Mouse (Mus musculus): ENCODE results near the gene Raet1e. TPM values are rescaled to one million over a fixed set of nuclear protein-coding genes. Genes with fewer than 3 reads are reported as not detected.
"Not testable (repeated sequence)": the region's sequence is repeated elsewhere in the genome, so short reads cannot be mapped to it uniquely, and the experiment has no call there.

Raet1e gene
- polyA plus RNA-seq, 1 experiment from 2014 or later: 0.81 TPM

- 62% methylated on average over 5 of the region's 5 CpGs for WGBS
- peak overlapping the region; percentile 15; the same call in 1 of the 2 replicates for H3K4me2 ChIP-seq
- H3K4me3 ChIP-seq; H3K27me3 ChIP-seq (replicated peaks); H3K27ac ChIP-seq; ATAC-seq (replicated peaks); H3K9ac ChIP-seq; H3K4me1 ChIP-seq; H3K36me3 ChIP-seq (replicated peaks); H3K9me3 ChIP-seq: not testable (repeated sequence)
Measured at GRCm38 (mm10) chr10:22172431-22173334, 14.3 kb downstream of the Raet1e start.

- H3K4me3 ChIP-seq; H3K27ac ChIP-seq; H3K27me3 ChIP-seq (replicated peaks); H3K4me1 ChIP-seq; H3K9me3 ChIP-seq; H3K9ac ChIP-seq; H3K36me3 ChIP-seq (replicated peaks): not testable (repeated sequence)
- ATAC-seq (replicated peaks): 0 out of 2 replicates have a peak, but pooled peaks have one; percentile 54
- WGBS: 17% methylated on average over 11 of the region's 17 CpGs
- H3K4me2 ChIP-seq: peak overlapping the region; percentile 15; the same call in 1 of the 2 replicates
Measured at GRCm38 (mm10) chr10:22173335-22174189, 15.2 kb downstream of the Raet1e start.

- 90% methylated on average over 2 of the region's 2 CpGs for WGBS
Measured at GRCm38 (mm10) chr10:22174190-22174487, 15.8 kb downstream of the Raet1e start.

GRCm38 (mm10) chr10:22176515-22176914, 18.1 kb downstream of the Raet1e start:
- not testable (repeated sequence) for H3K9me3 ChIP-seq; H3K4me1 ChIP-seq; H3K9ac ChIP-seq; H3K36me3 ChIP-seq (replicated peaks); ATAC-seq (replicated peaks); H3K4me2 ChIP-seq; H3K4me3 ChIP-seq; H3K27me3 ChIP-seq (replicated peaks); H3K27ac ChIP-seq
- WGBS: 92% methylated on average over 2 of the region's 2 CpGs

More at GRCm38 (mm10) chr10:22174190-22174487, 15.8 kb downstream of the Raet1e start:
- not testable (repeated sequence) for H3K4me1 ChIP-seq; H3K9ac ChIP-seq; H3K27me3 ChIP-seq (replicated peaks); H3K27ac ChIP-seq; H3K4me2 ChIP-seq; H3K9me3 ChIP-seq; H3K36me3 ChIP-seq (replicated peaks); H3K4me3 ChIP-seq; ATAC-seq (replicated peaks)

DNA sequence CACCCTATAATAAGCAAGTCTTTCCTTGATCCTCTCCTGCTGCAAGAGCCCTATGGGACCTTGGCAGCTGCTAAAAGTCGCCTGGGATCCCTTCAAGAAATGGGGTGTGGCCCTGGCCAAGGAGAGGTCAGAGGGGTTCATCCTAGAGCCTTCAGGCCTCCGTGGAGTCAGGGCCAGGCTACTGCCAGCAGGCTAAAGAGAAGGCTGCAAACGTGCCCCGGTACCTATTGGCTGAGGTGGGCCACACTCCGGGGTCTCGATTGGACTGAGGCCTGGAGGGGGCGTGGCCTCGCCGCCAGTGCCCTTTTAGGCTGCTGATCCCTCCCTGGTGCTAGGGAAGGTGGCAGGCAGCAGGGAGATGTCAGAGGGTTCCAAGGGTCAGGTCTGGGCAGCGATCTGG, 32.7 kb downstream of the Raet1e start:
- not testable (repeated sequence) for H3K4me1 ChIP-seq; H3K27ac ChIP-seq; H3K36me3 ChIP-seq (replicated peaks); H3K9me3 ChIP-seq; H3K4me3 ChIP-seq; H3K9ac ChIP-seq; H3K27me3 ChIP-seq (replicated peaks)
- peak overlapping the region; percentile 31; the same call in 1 of the 2 replicates for H3K4me2 ChIP-seq
- peak; percentile 88 for ATAC-seq (replicated peaks)
- 7% methylated on average over 6 of the region's 10 CpGs for WGBS

DNA sequence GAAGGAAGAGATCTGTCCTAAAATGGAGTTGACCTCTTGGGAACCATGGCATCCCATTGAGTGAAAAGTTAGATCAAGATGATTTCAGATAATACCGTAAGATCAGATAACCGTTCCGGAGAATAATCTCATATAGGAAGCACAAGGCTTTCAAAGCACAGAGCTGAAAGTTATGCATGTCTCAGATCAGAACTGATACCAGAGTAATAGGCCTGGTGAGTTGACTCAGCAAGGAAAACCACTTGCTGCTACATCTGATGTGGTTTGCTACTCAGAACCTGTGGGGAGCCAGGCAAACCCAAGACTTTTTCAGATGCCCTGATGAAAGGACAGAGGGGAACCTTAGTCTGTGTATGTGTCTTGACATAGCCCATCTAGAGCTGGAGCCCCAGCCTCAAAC, 43.0 kb downstream of the Raet1e start:
- H3K27ac ChIP-seq; H3K36me3 ChIP-seq (replicated peaks); H3K4me3 ChIP-seq; H3K4me1 ChIP-seq; H3K27me3 ChIP-seq (replicated peaks); H3K9me3 ChIP-seq; ATAC-seq (replicated peaks); H3K4me2 ChIP-seq; H3K9ac ChIP-seq: not testable (repeated sequence)
- WGBS: 100% methylated on average over 2 of the region's 3 CpGs

GRCm38 (mm10) chr10:22202784-22203583, 44.6 kb downstream of the Raet1e start:
- not testable (repeated sequence) for H3K9ac ChIP-seq; H3K4me3 ChIP-seq; H3K9me3 ChIP-seq; H3K4me1 ChIP-seq; H3K27me3 ChIP-seq (replicated peaks); H3K27ac ChIP-seq; H3K4me2 ChIP-seq; H3K36me3 ChIP-seq (replicated peaks)
- peak; percentile 77; the same call in 1 of the 2 replicates for ATAC-seq (replicated peaks)
- no CpG with 5 or more reads among the region's 2 CpGs for WGBS

GRCm38 (mm10) chr10:22206443-22206842, 48.1 kb downstream of the Raet1e start:
- H3K27me3 ChIP-seq (replicated peaks); H3K36me3 ChIP-seq (replicated peaks); H3K4me3 ChIP-seq; H3K9me3 ChIP-seq; ATAC-seq (replicated peaks); H3K4me1 ChIP-seq; H3K27ac ChIP-seq; H3K4me2 ChIP-seq; H3K9ac ChIP-seq: not testable (repeated sequence)
- 53% methylated on average over 1 of the region's 1 CpGs for WGBS

DNA sequence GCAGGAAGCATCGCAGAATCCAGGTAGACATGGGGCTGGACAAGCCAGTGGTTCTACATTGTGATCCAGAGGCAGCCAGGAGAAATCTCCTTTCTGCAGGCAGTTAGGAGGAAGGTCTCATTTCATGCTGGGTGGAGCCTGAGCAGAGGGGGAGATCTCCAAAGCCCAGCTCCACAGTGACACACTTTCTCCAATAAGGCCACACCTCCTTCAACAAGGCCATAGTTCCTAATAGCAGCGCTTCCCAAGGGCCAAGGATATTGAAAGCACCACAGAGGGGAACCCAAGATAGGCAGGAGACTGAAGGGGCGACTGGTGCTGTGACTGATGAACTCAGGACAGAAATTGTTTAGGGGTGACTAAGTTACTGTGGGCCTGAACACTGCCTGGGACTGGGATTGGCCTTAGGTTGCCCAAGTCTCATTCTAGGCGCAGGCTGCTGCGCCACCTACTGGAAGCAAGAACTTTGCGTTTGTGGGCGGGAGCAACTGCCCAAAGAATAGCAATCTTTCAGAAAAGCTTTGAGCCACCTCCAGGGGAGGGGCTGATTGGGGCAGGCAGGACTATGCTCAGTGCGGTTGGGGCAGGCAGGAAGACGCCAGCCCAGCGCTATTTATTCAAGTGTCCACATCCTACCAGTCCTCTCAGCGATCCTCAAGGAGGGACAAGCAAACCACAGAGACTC, 53.8 kb downstream of the Raet1e start:
- not testable (repeated sequence) for H3K36me3 ChIP-seq (replicated peaks)

GRCm38 (mm10) chr10:22223474-22224349, 65.3 kb downstream of the Raet1e start:
- H3K9ac ChIP-seq; H3K27ac ChIP-seq; H3K9me3 ChIP-seq; H3K4me3 ChIP-seq; H3K27me3 ChIP-seq (replicated peaks); H3K36me3 ChIP-seq (replicated peaks); H3K4me2 ChIP-seq; H3K4me1 ChIP-seq: not testable (repeated sequence)
- ATAC-seq (replicated peaks): peak; percentile 73
- WGBS: no CpG with 5 or more reads among the region's 7 CpGs

More for the DNA sequence above, 53.8 kb downstream of the Raet1e start:
- peak; percentile 60 for ATAC-seq (replicated peaks)
- WGBS: 1% methylated on average over 8 of the region's 11 CpGs
- H3K9ac ChIP-seq; H3K4me1 ChIP-seq; H3K9me3 ChIP-seq; H3K4me3 ChIP-seq; H3K4me2 ChIP-seq; H3K27ac ChIP-seq; H3K27me3 ChIP-seq (replicated peaks): not testable (repeated sequence)

GRCm38 (mm10) chr10:22265060-22265459, 106.7 kb downstream of the Raet1e start:
- Histone ChIP-seq H3K36me3 (replicated peaks) (no peaks in the 10 kb centered on the region), H3K4me3 (no peak overlapping the region), H3K27me3 (replicated peaks) (no peaks in the 10 kb centered on the region), H3K9ac (no peak overlapping the region), H3K27ac (no peak overlapping the region), H3K4me2 (no peak overlapping the region), H3K9me3 (no peaks in the 10 kb centered on the region), H3K4me1 (no peaks in the 10 kb centered on the region)
- 94% methylated on average over 8 of the region's 8 CpGs for WGBS
- ATAC-seq (replicated peaks): no peak

Data from midbrain, embryonic 15.5 days (tissue).